In genomic region chr11:107138633-107139032, GRCm38 (mm10) we compare ENCODE assay signal across 10 mouse cellular contexts. TPM values are rescaled to one million over a fixed set of nuclear protein-coding genes. Genes with fewer than 3 reads are reported as not detected.
DNase-seq lines count a peak whose midpoint lies in the region; ATAC-seq and TF ChIP-seq lines count a peak whose summit lies in the region.
"Had no signal": no experiment of that assay in that cellular context is flagged by ENCODE, and none has a peak within 500 bp of the region (broad histone marks: within the 10 kb centered on the region; RNA-seq: fewer than 3 reads in every experiment).

No protein-coding gene starts in this region.

- H3K36me3 ChIP-seq in ES-Bruce4 (ENCODE audit: control insufficient read depth, insufficient read depth, low read length, poor library complexity, severe bottlenecking), result no peaks in the 10 kb centered on the region
- no peaks in the 10 kb centered on the region for H3K36me3 ChIP-seq in midbrain, embryonic 16.5 days (ENCODE audit: control insufficient read depth, insufficient read depth, low read length)

- H3K9ac ChIP-seq in ES-Bruce4 (ENCODE audit: low read depth, poor library complexity, severe bottlenecking), result no peak overlapping the region
- H3K9ac ChIP-seq in midbrain, embryonic 16.5 days (ENCODE audit: low read depth, low read length), result no peak overlapping the region
- H3K9ac ChIP-seq: forebrain, embryonic 13.5 days; hindbrain, embryonic 14.5 days had no signal

- no peak overlapping the region for H3K4me3 ChIP-seq in ES-Bruce4 (ENCODE audit: low read depth, low read length)
- no peak overlapping the region for H3K4me3 ChIP-seq in midbrain, embryonic 16.5 days (ENCODE audit: low read depth, low read length)
- H3K4me3 ChIP-seq: forebrain, embryonic 13.5 days had no signal

- peaks cover 4% of the 10 kb centered on the region; the same call in 1 of the 2 replicates for H3K9me3 ChIP-seq in ES-Bruce4 (replicated peaks; ENCODE audit: control insufficient read depth, insufficient read depth, low read length, poor library complexity, severe bottlenecking)
- H3K9me3 ChIP-seq in midbrain, embryonic 16.5 days (replicated peaks; ENCODE audit: control insufficient read depth, low read length, poor library complexity, severe bottlenecking), result no peaks in the 10 kb centered on the region
- H3K9me3 ChIP-seq: forebrain, embryonic 13.5 days had no signal

- intact Hi-C loops in heart, postnatal 25 days (cut with DNase I), result loop anchor here (5.0 kb wide), 1 partner anchor 36 kb away; no protein-coding TSS in a partner anchor
- intact Hi-C loops in left cerebral cortex, postnatal 36 days (cut with DNase I), result no loop called here

- peak overlapping the region; percentile 49 for H3K27ac ChIP-seq in ES-Bruce4 (ENCODE audit: insufficient read depth, low read length)
- no peak overlapping the region for H3K27ac ChIP-seq in midbrain, embryonic 16.5 days (ENCODE audit: low read length)
- H3K27ac ChIP-seq: forebrain, embryonic 13.5 days; hindbrain, embryonic 14.5 days had no signal

- no peaks in the 10 kb centered on the region for H3K27me3 ChIP-seq in ES-Bruce4 (ENCODE audit: control insufficient read depth, insufficient read depth, low read length, poor library complexity, severe bottlenecking)
- no peaks in the 10 kb centered on the region for H3K27me3 ChIP-seq in midbrain, embryonic 16.5 days (ENCODE audit: control insufficient read depth, insufficient read depth, low read depth, low read length)
- H3K27me3 ChIP-seq: forebrain, embryonic 13.5 days had no signal

- no peak overlapping the region for H3K4me2 ChIP-seq in midbrain, embryonic 16.5 days (ENCODE audit: low read length)
- H3K4me2 ChIP-seq: forebrain, embryonic 13.5 days; hindbrain, embryonic 14.5 days had no signal

- H3K4me1 ChIP-seq in ES-Bruce4 (ENCODE audit: control insufficient read depth, insufficient read depth, low read length), result no peaks in the 10 kb centered on the region
- no peaks in the 10 kb centered on the region for H3K4me1 ChIP-seq in midbrain, embryonic 16.5 days (ENCODE audit: control insufficient read depth, insufficient read depth, low read length)
- H3K4me1 ChIP-seq: forebrain, embryonic 13.5 days had no signal

- peak; percentile 29 for DNase-seq in heart, postnatal 4 days
- no peak for DNase-seq in heart, postnatal 25 days (ENCODE audit: low spot score)
- peak; percentile 64 for DNase-seq in 416B (ENCODE audit: low read depth)
- peak; percentile 77 for DNase-seq in naive thymus-derived CD4-positive, alpha-beta T cell, adult 2 months (ENCODE audit: low read depth)
- DNase-seq in right cerebral cortex, postnatal 14 days, result no peak
- DNase-seq in left cerebral cortex, postnatal 36 days (ENCODE audit: low spot score in 2 of 2), result no peak

- no peak for TF ChIP-seq POLR2A in ES-Bruce4 (IDR thresholded peaks at IDR 0.05; ENCODE audit: insufficient read depth, low read length)

- ATAC-seq in midbrain, embryonic 16.5 days, result no peak
- ATAC-seq: forebrain, embryonic 13.5 days had no signal

- 84% methylated on average over 3 of the region's 3 CpGs for WGBS in midbrain, embryonic 16.5 days

- TF ChIP-seq CTCF in ES-Bruce4 (IDR thresholded peaks at IDR 0.05; ENCODE audit: low read depth, low read length), result peak; percentile 6

- no peak for TF ChIP-seq EP300 in ES-Bruce4 (IDR thresholded peaks at IDR 0.05; ENCODE audit: insufficient read depth, low read depth, low read length)

RNA-seq across cellular contexts. Expression of gene Bptf, which starts 6.7 kb away (rescaled TPM):
- 10 to 100 TPM; 42.0 to 44.8 TPM for total RNA-seq in heart, postnatal 4 days (2021)
- total RNA-seq in heart, postnatal 25 days (2021), result 10 to 100 TPM; 27.1 to 31.8 TPM
- polyA plus RNA-seq in ES-Bruce4 (2011; ENCODE audit: insufficient read depth, insufficient read length, low read depth, missing spikeins), result 101 and 108 TPM in 2 replicates
- total RNA-seq in left cerebral cortex, postnatal 36 days (2021), result 10 to 100 TPM; 56.4 to 71.3 TPM
- polyA plus RNA-seq in midbrain, embryonic 16.5 days (2015; fragmentation: Nextera tagmentation; extraction: Ambion mirVana), result 28.9 and 34.1 TPM in 2 replicates

RNA-seq across cellular contexts. Expression of gene Nol11, which starts 50.5 kb away (rescaled TPM):
- total RNA-seq in heart, postnatal 4 days (2021), result 10 to 100 TPM; 28.5 to 30.8 TPM
- total RNA-seq in heart, postnatal 25 days (2021), result 10 to 100 TPM; 17.4 to 17.7 TPM
- polyA plus RNA-seq in ES-Bruce4 (2011; ENCODE audit: insufficient read depth, insufficient read length, low read depth, missing spikeins), result 93.5 and 93.7 TPM in 2 replicates
- total RNA-seq in left cerebral cortex, postnatal 36 days (2021), result 10 to 100 TPM; 22.9 to 27.6 TPM
- 50.8 and 52.1 TPM in 2 replicates for polyA plus RNA-seq in midbrain, embryonic 16.5 days (2015; fragmentation: Nextera tagmentation; extraction: Ambion mirVana)

Comparison
In these comparisons a context has a peak if more than half of its experiments do, and no peak if none do; other contexts are left out.
1. DNase-seq: peak in heart, postnatal 4 days (single experiment), 416B (single experiment) and naive thymus-derived CD4-positive, alpha-beta T cell, adult 2 months (single experiment); none in heart, postnatal 25 days (single experiment), right cerebral cortex, postnatal 14 days (single experiment) and left cerebral cortex, postnatal 36 days (0 of 2).